Mouse (Mus musculus): ENCODE results near the gene Rab43.
"Not testable (repeated sequence)": the region's sequence is repeated elsewhere in the genome, so short reads cannot be mapped to it uniquely, and the experiment has no call there.

The Rab43 gene

GRCm38 (mm10) chr6:87786621-87787020, 25.3 kb downstream of the Rab43 start:
- DNase-seq (ENCODE audit: low spot score in 2 of 2) = no peak

- no peak for DNase-seq (ENCODE audit: low spot score in 2 of 2)
These were observed 27.9 kb downstream of the Rab43 start for GRCm38 (mm10) chr6:87784033-87784432.

- no peak for DNase-seq (ENCODE audit: low spot score in 2 of 2)
These were observed 31.2 kb downstream of the Rab43 start for GRCm38 (mm10) chr6:87780546-87781301.

- no peak for DNase-seq (ENCODE audit: low spot score in 2 of 2)
These were observed 32.5 kb downstream of the Rab43 start for GRCm38 (mm10) chr6:87779174-87780165.

DNA sequence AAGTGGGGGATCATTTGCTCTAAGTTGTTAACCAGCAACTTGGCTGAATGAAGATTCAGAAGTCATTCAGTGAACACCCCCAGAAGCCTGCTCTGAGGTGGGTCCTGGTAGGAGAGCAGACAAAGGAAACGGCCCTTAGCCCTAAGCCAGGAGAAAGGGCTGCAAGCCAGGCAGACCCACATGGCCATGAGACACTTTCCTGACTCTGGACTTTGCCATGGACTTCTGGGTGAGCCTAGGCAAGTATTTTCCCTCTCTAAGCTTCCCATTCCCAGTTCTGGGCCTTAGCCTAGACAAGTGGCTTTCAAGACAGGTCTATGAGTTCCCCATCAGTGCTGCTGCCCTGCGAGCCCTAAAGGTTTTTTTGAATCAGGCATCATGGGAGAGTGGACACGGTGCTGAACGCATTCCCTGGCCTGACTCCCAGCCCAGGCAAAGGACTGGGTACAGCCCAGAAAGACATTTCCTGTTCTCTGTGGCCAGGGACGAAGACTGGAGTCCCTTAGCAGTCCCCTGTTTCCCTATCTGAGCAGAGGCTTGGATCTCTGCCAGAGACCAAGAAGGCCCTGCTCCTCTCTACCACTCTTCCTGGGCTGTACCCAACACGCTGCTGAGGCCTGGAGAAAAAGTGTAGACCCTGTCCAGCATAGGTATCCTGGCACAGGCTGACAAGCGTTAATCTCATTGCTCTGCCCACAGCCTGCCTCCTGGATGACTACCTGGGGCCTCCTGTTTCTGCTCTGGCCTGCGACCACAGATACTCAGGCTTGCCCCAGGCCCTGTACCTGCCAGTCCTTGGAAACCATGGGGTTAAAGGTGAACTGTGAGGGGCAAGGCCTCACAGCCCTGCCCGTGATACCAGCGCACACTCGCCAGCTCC, 33.4 kb downstream of the Rab43 start:
- DNase-seq (ENCODE audit: low spot score in 2 of 2) = no peak

- no peak for DNase-seq (ENCODE audit: low spot score in 2 of 2)
These were observed 34.1 kb downstream of the Rab43 start, which contains the start of gene Gp9 for GRCm38 (mm10) chr6:87777842-87778241. Gene Gp9 (plus strand): TSS chr6:87778072.

DNA sequence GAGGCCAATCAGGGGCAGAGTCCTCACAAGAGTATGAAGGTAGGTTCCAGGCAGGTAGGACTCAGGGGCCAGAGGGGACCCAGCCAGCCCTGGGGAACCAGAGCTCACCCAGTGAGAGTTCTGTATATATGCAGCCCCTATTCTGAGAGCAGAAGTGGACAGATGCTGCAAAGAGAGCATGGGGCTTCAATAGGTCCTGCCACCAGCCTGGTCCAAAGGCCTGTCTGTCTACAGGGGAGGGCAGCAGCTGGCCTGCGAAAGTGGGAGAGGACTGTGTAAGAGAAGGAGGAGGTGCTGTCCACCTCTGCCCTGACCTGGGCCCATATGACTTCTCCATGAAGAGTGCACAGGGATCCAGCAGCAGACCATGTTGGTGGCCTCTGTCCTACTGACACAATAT, 35.3 kb downstream of the Rab43 start:
- no peak for DNase-seq (ENCODE audit: low spot score in 2 of 2)

GRCm38 (mm10) chr6:87775588-87776245, 36.2 kb downstream of the Rab43 start:
- DNase-seq (ENCODE audit: low spot score in 2 of 2) = no peak

DNA sequence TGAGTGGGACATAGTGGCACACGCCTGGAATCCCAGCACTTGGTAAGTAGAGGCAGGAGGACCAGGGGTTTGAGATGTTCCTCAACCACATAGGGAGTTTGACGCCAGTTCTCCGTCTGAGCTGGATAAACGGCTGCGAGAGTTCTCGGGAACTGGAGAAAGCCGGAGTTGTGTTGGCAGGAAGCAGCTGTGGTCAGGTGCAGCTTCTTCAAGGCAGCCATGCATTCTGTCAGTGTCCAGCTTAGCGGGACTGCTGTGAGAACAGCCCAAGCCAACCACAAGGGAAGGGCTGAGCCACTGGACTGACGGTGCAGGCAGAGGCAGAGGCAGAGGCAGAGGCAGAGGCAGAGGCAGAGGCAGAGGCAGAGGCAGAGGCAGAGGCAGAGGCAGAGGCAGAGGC, 37.1 kb downstream of the Rab43 start:
- DNase-seq (ENCODE audit: low spot score in 2 of 2) = no peak

DNA sequence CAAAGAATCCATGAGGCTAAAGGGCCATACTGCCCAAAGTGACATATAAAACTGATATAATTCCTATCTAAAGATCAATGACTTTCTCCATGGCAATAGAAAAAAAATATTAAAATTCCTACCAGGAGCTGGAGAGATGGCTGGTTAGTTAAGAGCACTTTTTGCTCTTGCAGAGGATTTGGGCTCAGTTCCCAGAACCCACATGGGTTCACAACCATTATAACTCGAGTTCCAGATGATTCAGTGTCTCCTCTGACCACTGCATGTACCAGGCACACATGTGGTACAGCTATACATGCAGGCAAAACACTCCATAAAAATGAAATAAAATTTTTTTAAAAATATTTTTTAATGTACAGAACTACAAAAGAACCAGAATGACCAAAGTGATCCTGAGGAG, 37.5 kb downstream of the Rab43 start:
- no peak for DNase-seq (ENCODE audit: low spot score in 2 of 2)

- no peak for DNase-seq (ENCODE audit: low spot score in 2 of 2)
These were observed 41.3 kb downstream of the Rab43 start for GRCm38 (mm10) chr6:87770626-87771025.

GRCm38 (mm10) chr6:87764296-87764695, 47.7 kb downstream of the Rab43 start:
- not testable (repeated sequence) for DNase-seq (ENCODE audit: low spot score in 2 of 2)

DNA sequence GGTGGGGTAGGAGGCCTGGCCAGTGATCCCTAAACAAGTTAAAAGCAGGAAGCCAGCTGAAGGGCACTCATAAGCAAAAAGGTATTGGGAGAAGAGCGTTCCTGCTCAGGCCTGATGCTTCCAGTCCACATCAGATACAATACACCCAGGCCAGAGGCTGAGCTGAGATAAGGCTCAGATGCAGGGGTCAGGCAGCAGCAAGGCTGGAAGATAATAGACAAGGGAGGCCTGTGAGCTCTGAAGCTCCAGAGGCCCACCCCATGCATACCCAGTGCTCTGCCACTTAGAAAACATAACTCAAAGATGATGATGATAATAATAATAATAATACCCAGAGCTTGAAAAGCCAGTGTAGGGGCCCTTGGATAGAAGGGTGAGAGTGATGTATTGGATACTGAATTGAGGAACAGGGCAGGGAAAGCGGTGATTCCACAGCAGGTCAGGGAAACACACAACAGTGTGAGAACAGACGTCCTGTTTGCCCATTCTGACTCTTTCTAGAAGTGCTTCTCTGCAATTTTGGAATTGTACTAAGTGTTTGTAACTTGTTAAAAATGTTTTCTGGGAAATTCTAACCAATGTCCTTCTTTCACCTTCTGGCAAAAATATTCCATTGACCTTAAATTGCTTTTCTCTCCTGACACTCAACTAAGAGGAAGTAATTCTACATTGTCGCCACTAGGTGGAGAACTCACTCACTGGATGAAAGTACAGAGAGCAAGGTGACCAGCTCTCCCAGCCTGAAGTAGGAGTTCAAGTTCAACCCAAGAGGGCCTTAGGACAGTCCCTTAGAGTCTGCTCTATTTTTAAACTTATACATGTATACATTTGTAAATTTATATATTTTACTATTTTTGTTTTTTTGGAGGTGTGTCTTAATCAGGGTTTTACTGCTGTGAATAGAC, 48.3 kb downstream of the Rab43 start:
- DNase-seq (ENCODE audit: low spot score in 2 of 2) = no peak

DNA sequence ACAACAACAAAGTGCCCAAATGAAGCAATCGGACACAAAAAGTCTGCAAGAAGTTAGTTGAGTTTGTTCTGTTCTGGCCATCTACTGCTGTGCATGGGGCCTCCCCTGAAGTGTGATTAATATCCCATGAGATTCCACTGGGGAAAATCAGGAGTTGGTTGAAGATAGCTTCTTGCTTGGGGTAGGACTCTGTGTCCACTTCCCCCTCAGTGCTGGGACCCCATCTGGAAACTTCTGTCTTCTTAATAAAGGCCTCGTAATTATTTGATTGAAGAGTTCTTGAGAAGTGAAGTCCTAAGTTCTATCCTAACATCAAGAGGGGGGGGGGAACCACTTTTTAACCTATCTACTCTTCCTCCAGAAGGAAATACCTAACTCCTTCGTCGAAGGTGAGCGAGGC, 49.8 kb downstream of the Rab43 start:
- DNase-seq (ENCODE audit: low spot score in 2 of 2) = no peak

- DNase-seq (ENCODE audit: low spot score in 2 of 2) = no peak
These were observed 52.1 kb downstream of the Rab43 start for GRCm38 (mm10) chr6:87759850-87760249.

GRCm38 (mm10) chr6:87759404-87759803, 52.6 kb downstream of the Rab43 start:
- no peak for DNase-seq (ENCODE audit: low spot score in 2 of 2)

DNA sequence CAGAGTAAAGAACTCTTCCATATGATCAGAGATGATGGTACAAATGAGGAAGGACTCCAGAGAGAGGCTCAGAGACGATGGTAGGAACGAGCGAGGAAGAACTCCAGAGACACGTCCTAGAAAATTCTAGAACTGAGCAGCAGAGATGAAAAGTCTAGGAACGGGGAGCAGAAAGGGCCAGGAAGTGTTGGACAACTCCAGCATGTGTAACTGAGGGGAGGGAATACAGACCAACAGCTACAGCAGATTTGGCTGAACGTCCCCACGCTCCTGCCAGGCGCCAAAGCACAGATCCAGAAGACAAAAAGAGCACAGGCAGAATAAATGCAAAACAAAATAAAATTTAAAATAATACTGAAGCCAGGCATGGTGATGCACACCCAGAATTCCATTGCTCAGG, 55.1 kb downstream of the Rab43 start:
- DNase-seq (ENCODE audit: low spot score in 2 of 2) = no peak

GRCm38 (mm10) chr6:87755196-87755595, 56.8 kb downstream of the Rab43 start:
- DNase-seq (ENCODE audit: low spot score in 2 of 2) = no peak

- no peak for DNase-seq (ENCODE audit: low spot score in 2 of 2)
These were observed 60.4 kb downstream of the Rab43 start for GRCm38 (mm10) chr6:87751574-87751973.

Measured in spleen, postnatal 14 days (tissue).